Mouse (Mus musculus): Measurements from ENCODE around the gene Mdm4. TPM values are rescaled to one million over a fixed set of nuclear protein-coding genes. Genes with fewer than 3 reads are reported as not detected.
A peak's percentile ranks its signal among the peaks of the same experiment; 100 is the strongest.
"Not testable (repeated sequence)": the region's sequence is repeated elsewhere in the genome, so short reads cannot be mapped to it uniquely, and the experiment has no call there.

The Mdm4 gene
- total and polyA plus RNA-seq, 3 experiments = 15.0 to 70.4 (median 44.1) TPM

DNA sequence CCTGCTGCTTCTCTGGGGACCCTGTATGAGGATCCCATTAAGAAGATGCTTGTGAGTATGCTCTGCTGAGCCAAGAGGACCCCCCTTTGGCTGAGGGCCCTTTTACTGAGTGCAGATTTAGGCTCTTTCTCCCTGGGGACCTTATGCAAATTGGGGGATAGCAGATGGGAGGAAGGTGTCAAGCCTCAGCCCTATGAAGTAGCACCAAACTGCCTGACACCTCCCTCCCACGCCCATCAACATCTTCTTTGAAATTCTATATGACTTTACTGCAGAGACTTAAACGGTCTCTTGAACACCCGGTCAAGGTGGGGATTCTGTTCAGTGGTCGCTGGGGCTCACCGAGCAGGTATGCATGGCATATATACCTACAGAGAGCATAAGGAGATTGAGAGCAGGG is 22.7 kb upstream of the Mdm4 start:
- no peak for DNase-seq

DNA sequence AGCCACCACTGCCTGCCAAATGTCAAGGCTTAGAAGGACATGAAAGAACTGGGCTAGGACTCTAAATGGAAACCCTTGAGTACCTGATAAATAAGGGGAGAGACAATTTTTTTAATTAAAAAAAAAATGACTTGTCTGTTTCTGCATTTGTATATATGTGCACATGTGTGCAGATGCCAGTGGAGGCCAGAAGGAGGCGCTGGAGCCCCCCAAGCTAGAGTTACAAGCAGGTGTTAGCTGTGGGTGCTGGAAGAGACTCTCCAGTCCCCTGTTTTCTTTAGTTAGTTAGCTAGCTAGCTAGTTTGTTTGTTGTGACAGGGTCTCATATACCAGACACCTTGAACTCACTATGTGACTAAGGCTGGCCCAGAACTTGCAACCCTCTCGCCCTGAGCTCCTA is 21.5 kb upstream of the Mdm4 start:
- DNase-seq = no peak

DNA sequence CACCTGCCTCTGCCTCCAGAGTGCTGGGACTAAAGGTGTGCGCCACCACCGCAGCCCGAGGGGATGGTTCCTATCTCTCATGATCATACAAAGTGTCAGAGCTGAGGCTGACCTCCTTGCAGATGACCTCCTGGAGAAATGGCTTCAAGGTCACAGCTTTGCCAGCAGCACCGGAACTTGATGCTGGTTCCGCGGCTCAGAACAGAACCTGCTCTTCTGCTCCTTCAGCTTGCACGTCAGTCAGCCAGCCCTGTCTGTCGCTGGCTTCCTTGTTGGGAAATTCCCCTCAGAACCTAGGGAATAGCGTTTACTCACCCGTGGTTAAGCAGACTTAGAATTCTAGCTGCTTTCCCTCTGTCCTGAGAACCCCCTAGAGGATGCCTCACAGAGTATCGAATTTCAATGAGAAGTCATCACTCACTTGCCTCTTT is 19.7 kb upstream of the Mdm4 start:
- no peak for DNase-seq

DNA sequence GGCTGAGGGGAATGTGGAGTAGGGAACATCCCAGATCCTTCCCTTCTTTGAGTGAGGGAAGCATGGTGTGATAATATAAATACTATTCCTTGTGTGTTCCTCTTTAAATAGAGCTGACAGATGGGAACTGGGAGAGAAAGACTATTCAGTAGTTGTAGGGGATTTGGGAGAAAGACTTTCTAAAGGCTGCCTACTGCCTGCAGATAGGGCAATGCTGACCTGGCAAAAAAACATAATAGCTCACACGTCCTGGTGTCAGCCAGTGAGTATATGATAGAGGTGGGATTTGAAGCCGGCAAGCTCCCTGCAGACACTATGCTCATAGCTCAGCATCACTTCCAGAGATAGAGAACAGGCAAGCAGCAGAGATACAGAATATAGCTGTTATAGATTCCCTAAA is 18.3 kb upstream of the Mdm4 start:
- no peak for DNase-seq

DNA sequence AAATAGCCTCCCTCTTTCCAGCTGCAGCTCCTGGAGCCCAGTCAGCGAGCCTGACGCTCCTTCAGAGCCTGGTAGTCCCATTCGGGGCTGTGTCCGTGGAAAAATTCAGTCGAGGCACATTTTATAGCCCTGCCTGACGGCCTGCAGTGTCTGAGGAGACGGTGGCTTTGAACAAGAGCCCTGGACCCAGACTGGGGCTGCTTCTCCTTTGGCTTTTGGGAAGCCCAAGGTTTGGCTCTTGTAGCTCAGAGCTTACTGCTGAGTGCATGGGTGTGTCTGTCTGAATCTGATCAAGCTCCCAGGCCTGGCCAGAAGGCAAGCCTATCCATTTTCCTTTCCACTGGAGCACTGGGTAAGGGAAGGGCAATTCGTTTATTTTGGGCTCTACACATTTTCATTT is 17.2 kb upstream of the Mdm4 start:
- no peak for DNase-seq

DNA sequence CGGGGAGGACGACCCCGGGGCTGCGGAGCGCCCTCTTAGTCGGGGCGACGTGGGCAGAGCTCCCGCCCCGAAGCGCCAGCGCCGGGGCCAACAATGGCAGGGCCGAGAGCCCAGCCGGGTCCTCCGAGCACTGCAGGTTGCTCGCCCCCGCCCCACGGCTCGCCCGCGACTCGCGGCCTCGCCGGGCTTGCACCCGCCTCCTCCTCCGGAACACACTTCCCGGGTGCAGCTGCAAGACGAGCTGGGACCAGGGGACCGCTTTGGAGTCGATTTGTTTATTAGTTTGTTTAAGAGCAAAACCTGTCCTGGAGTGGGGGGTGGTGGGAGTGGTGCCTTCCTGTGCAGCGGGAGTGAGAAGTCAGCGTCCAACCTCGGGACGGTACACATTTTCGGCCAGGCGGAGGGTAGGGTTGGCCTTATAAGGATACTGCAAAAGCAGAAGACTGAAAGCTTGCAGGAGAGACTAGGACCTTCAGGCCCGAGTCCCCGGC is 16.1 kb upstream of the Mdm4 start:
- DNase-seq = peak; percentile 65

DNA sequence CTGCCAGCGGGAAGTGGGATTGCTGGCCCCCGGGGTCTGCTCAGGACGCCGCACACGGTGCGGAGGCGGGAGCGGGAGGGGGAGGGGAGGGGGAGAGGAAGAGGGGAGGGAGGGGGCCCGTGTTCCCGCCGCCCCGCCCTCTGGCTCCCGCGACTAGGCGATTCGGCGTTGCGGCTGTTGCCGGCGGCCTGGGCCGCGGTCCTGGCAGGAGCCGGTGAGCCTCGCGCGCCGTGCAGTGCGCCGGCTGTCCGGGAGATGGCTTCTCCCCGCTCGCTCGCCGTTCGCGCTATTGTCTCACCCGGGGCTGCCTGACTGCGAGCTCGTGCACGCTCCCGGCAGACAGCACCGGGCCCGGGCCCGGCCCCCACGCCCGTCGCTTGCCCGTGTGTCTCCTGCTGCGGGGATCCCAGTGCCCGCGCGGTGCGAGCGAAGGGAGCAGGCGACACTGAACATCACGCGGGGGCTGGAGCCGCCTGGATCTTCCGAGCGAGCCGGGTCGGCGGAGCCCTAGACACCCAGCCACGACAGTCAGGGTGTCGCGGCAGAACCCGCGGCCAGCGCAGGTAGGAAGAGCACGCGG is 15.6 kb upstream of the Mdm4 start:
- peak; percentile 90 for DNase-seq

DNA sequence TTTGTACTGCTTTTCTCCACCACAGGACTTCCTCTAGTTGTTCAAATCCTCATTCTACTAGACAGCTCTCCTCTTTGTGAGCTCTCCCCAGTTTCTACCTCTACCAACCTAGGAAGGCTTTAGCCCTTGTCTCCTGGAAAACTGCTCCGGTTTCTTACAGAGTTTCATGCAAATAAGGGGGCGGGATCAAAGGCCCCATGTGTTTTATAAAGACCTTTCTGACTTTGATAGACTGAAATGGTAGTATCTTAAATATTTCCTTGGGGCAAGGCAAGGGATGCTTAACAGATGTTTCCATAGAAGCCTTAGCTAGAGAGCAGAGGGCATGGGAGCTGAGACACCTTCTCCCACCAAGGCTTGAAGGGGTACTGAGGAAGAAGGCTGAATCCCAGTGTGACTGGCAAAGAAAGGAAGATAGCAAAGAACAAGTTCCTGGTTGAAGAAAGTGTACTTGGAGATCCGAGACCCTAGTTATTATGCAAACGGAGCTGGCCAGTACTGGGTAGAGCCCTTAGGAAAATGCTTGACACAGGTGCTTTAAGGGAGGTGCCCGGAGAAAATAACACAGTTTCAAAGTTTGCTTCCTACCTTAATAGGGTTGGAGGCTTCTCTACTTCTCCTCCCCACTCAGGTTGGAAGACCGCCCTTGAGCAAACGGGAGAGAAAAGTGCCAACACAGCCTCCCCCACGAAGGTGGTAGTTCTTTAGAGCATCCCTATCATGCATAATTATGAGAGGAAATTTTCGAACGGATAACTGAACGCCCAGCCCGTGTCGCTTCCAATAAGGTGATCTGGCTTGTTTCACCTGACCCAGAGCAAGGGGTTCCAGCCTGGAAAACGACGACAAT is 14.9 kb upstream of the Mdm4 start, which contains the start of gene Pik3c2b:
TSS of gene Pik3c2b (plus strand) at position 657 of the 850 bp plus-strand sequence.
- no peak for DNase-seq

DNA sequence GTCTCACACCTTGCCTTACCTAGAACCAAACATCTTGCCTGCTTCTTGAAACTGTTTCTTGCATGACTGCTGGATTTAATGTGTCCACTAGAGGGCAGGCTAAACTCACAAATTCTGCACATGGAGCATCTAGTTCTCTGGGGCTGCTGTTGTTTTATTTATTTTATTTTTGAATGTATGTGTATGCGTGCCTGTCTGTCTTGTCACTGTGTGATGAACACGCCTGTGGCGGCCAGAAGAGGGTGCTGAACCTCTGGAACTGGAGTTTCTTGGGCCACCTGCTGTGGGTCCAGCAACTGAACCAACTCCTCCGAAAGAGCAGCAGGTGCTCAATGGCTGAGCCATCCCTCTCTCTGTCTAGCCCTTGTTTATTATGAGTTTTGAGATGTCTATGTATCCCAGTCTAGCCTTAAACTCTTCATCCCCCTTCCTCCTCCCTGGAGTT is 9.2 kb upstream of the Mdm4 start:
- DNase-seq = no peak

DNA sequence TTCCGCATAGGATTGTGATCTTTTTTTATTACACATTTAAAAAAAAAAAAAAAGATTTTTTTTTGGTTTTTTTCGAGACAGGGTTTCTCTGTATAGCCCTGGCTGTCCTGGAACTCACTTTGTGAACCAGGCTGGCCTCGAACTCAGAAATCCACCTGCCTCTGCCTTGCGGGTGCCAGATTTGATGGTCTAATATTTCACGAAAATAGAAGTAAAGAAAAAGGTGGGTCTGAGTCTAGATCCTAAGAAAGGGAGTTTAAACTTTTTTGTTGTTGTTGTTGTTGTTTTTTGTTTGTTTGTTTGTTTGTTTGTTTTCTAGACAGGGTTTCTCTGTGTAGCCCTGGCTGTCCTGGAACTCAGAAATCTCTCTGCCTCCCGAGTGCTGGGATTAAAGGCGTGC is 4.3 kb upstream of the Mdm4 start:
- DNase-seq = not testable (repeated sequence)

DNA sequence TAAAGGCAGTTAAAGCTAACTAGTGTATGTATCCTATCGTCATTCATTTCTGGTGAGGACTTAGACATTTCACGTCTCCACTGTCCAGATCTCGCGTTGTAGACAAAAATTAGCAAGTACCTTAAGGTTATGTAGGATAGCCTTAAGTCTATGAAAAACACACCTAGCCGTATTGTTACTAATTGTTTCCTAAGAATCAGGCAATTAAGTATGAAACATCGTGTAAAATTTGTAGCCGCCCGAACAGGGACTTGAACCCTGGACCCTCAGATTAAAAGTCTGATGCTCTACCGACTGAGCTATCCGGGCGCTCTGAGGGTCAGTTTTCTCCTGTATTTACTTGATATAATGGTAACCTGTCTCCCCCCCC is 3.7 kb upstream of the Mdm4 start:
- DNase-seq = peak; percentile 70

DNA sequence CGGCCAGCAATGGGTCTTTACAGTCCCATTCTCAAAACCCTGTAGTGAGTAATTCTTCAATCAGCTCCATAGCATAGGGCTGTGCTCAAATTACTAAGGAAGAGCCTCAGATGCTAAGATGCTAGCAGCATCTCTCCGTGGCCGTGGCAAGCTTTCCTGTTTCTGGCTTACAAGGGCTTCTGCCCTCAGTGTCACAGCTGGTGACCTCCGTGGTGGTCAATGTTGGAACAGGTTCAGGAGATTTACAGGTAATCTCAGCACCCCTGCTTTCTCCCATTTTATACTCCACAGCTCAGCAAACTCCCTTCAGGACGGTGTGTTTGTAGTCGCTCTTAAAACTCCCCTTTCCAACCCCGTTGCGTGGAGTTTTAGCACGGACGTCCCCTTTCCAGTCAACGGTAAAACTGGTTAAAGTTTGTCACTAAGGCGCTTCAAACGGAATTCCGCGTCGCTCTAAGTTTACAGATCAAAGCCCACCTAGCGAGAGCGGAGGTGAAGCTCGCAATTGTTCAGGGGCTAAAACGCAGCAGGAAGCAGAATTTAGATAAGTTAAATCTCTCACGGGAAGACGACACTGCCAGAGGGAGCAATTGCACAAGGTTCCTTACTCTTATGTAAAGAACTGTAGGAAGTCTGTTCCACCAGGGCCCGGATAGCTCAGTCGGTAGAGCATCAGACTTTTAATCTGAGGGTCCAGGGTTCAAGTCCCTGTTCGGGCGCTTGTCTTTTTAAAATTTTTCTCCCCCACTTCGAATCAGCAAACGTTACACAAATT is 3.1 kb upstream of the Mdm4 start:
- DNase-seq = peak; percentile 85

DNA sequence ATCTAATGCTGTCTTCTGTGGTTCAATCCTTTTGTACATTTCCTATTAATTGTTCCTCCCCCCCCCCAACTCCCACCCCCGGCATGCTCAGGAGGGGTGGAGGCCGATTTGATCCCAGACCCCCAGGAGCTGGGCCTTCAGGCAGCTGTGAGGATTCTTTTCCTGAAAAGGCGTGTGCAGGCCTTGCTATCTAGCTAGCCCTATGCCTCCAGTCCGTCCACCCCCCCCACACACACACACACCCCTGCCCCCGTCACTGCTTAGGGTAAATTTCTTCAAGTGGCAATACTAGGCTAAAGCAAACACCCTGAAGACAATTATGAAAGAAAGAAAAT is 2.6 kb upstream of the Mdm4 start:
- DNase-seq = no peak

DNA sequence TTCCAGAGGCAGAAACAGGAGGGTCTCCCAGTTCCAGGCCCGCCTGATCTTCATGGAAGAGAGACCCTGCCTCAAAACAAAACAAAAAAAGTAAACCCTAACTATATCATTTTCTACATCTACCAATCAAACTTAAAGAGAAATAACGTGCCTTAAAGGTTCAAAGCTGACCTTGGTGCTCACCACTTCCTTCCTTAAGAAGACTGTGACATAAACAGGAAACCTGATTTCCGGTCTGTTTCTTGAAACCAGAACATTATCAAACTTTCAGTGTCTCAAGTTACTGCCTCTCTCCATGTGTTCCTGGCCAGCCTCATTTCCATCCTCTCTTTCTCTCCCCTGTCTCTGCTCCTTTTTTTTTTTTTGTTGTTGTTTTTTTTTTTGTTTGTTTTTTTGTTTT is 617 bp downstream of the Mdm4 start:
- no peak for DNase-seq

DNA sequence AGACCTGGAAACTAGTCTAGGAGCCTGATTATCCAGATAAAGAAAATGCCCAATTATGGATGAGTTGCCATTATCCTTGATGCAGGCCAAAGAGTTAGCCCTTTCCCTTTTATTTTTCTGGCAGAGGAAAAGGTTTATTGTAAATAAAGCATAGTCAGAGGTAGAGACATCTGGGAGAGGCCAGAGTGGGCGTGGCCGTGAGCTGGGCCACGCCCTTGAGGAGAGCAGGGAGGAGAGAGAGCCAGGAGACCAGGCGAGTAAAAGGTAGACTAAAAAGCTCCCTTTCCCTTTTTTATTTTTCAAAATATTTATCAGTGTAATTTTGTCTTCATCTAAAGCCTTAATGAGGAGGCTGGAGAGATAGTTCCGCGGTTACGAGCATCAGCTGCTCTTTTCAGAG is 2.4 kb downstream of the Mdm4 start:
- no peak for DNase-seq

DNA sequence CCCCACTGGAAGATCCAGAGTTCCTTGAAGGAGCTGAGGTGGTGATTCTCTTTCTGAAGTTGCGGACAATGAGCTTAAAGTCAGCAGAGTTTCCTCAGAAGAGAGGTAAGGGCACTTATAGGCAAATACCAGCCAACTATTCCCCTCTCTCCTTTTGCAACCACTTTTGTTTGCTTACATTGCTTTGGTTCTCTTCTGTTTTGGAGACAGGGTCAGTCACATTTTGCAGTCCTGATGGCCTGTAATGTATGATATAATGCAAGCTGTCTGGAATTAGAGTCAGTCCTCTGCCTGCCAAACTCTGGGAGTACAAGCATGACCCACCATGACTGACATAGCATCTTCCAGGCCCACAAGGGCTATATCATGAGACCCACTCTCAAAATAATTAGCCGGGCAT is 3.2 kb downstream of the Mdm4 start:
- DNase-seq = no peak

DNA sequence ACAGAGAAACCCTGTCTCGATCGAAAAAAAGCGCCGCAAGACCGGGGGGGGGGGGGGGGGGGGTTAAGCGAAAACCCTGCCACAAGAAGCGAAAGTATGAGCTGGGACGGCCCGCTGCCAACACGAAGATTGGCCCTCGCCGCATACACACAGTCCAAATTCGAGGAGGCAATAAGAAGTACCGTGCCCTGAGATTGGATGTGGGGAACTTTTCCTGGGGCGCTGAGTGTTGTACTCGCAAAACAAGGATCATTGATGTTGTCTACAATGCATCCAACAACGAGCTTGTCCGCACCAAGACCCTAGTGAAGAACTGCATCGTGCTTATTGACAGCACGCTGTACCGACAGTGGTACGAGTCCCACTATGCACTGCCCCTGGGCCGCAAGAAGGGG is 4.6 kb downstream of the Mdm4 start:
- DNase-seq = not testable (repeated sequence)

DNA sequence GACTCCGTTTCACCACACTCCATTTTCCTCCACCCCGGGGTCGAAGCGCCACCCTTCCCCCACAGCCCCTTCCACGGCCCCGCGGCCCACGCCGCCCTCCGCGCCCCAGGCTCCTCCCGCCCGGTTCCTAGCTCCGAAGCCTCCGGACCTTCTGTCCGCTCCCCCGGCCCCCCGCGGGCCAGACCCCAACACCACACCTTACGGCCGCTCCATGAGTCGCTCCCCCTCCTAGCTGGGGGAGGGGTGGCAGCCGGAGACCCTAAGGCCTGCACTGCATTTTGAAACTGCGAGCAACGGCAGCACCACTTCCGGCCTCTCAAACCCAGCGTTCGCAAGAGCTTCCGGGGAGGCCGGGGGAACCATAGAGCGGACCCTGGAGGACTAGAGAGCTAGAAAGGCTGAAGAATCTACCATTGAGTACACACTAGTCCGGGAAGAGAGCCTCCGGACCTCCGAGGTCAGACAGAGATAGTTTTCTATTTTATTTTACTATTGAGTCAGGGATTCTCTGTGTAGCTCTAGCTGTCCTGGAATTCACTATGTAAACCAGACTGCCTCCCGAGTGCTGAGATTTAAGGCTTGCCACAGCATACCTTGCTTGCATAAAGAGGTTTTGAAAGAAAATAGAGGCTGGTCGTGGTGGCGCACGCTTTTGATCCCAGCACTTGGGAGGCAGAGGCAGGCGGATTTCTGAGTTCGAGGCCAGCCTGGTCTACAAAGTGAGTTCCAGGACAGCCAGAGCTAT is 5.1 kb downstream of the Mdm4 start:
- DNase-seq = peak; percentile 92

DNA sequence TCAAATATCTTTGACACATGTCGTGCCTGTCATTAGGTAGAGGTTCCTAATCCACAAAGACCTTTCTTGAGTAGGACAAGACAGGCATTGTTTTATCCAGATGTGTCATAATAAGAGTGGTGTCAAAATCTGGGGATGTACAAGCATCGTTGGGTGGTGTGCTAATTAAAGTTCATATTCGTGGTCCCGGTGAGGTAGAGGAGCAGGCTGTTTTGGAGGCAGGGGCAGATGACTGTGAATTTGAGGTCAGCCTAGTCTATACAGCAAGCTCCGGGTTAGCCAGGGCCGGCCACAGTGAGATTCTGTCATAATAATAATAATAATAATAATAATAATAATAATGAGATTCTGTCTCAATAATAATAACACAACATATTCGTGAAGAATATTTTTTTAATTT is 5.9 kb downstream of the Mdm4 start:
- DNase-seq = no peak

DNA sequence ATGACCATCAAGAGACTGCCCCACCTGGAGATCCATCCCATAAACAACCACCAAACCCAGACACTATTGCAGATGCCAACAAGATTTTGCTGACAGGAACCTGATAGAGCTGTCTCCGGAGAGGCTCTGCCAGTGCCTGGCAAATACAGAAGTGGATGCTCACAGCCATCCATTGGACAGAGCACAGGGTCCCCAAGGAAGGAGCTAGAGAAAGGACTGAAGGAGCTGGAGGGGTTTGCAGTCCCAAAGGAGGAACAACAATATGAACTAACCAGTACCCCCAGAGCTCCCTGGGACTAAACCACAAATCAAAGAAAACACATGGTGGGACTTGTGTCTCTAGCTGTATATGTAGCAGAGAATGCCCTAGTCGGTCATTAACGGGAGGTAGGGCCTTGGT is 6.6 kb downstream of the Mdm4 start:
- not testable (repeated sequence) for DNase-seq

DNA sequence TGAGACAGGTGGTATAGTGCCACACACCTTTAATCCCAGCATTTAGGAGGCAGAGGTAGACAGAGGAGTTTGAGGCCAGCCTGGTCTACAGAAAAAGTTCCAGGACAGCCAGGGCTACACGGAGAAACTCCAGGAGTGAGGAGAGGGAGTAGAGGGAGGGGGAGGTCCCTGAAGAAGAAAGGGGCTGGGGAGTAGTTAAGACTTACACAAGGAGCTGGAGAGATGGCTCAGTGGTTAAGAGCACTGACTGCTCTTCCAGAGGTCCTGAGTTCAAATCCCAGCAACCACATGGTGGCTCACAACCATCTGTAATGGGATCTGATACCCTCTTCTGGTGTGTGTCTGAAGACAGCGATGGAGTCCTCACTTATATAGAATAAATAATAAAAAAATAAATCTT is 8.4 kb downstream of the Mdm4 start:
- not testable (repeated sequence) for DNase-seq

DNA sequence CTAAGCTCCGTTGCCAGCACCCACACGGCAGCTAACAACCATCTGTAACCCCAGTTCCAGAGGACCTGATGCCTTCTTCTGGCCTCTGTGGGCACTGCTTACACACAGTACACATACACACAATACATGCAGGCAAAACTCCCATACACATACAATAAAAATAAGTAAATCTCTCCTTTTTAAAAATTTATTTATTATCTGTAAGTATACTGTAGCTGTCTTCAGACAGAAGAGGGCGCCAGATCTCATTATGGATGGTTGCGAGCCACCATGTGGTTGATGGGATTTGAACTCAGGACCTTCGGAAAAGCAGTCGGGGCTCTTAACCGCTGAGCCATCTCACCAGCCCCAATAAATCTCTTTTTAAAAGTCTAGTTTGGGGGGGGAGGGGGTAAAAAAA is 9.0 kb downstream of the Mdm4 start:
- no peak for DNase-seq

All from adrenal gland, adult 2 months (tissue).